Mouse (Mus musculus) right cerebral cortex, postnatal 10 days (tissue): ENCODE measurements around the gene Itpr1.
"Not testable (repeated sequence)": the region's sequence is repeated elsewhere in the genome, so short reads cannot be mapped to it uniquely, and the experiment has no call there.

ENCODE experiments used
- DNase-seq, 2 experiments: peaks; one replicate each; pipeline ENCODE4 v3.0.0; 2021; ENCODE audit warnings: low spot score in 2 of 2

Itpr1 gene

GRCm38 (mm10) chr6:108548413-108548812 lies 335.5 kb downstream of the Itpr1 start:
- no peak for DNase-seq

GRCm38 (mm10) chr6:108549495-108549935 lies 336.6 kb downstream of the Itpr1 start:
- no peak for DNase-seq

- DNase-seq, result no peak
Measured at GRCm38 (mm10) chr6:108551725-108552620, 339.1 kb downstream of the Itpr1 start.

GRCm38 (mm10) chr6:108553013-108553412 lies 340.1 kb downstream of the Itpr1 start:
- no peak for DNase-seq

- no peak for DNase-seq
Measured at GRCm38 (mm10) chr6:108553536-108553935, 340.6 kb downstream of the Itpr1 start.

- peak in 1 of 2 experiments; percentile 41 for DNase-seq
Measured at GRCm38 (mm10) chr6:108554389-108554788, 341.5 kb downstream of the Itpr1 start.

- no peak for DNase-seq
Measured at GRCm38 (mm10) chr6:108554878-108555277, 342.0 kb downstream of the Itpr1 start.

- no peak for DNase-seq
Measured at GRCm38 (mm10) chr6:108557576-108558322, 344.9 kb downstream of the Itpr1 start.

- not testable (repeated sequence) for DNase-seq
Measured at GRCm38 (mm10) chr6:108559226-108559625, 346.3 kb downstream of the Itpr1 start.

GRCm38 (mm10) chr6:108562971-108563370 lies 350.1 kb downstream of the Itpr1 start:
- no peak for DNase-seq

- DNase-seq, result not testable (repeated sequence)
Measured at GRCm38 (mm10) chr6:108565447-108565846, 352.6 kb downstream of the Itpr1 start.

- DNase-seq, result no peak
Measured at GRCm38 (mm10) chr6:108566549-108566948, 353.7 kb downstream of the Itpr1 start.

- DNase-seq, result no peak
Measured at GRCm38 (mm10) chr6:108569460-108570187, 356.7 kb downstream of the Itpr1 start.

GRCm38 (mm10) chr6:108570351-108571041 lies 357.6 kb downstream of the Itpr1 start:
- DNase-seq, result no peak

GRCm38 (mm10) chr6:108571042-108571590 lies 358.2 kb downstream of the Itpr1 start:
- peak; percentile 82 to 83 for DNase-seq

GRCm38 (mm10) chr6:108572646-108573045 lies 359.8 kb downstream of the Itpr1 start:
- no peak for DNase-seq

GRCm38 (mm10) chr6:108577056-108577455 lies 364.2 kb downstream of the Itpr1 start:
- peak; percentile 69 to 73 for DNase-seq

- DNase-seq, result no peak
Measured at GRCm38 (mm10) chr6:108588426-108588825, 375.5 kb downstream of the Itpr1 start.

GRCm38 (mm10) chr6:108592227-108592626 lies 379.3 kb downstream of the Itpr1 start:
- DNase-seq, result no peak

GRCm38 (mm10) chr6:108592636-108593035 lies 379.7 kb downstream of the Itpr1 start:
- DNase-seq, result no peak
